Mouse (Mus musculus) duodenum, adult 2 months (tissue): ENCODE data around the gene Rnf168. TPM values are rescaled to one million over a fixed set of nuclear protein-coding genes. Genes with fewer than 3 reads are reported as not detected.

Experiments used
- polyA plus RNA-seq: library from polyadenylated mRNA; depleted of rRNA; stranded (reverse); fragments of >200 nt; gene quantifications from 2 replicates; pipeline ENCODE4 v1.2.3, GENCODE M21; 2012; ENCODE audit warnings: low replicate concordance; rRNA removed

Rnf168 gene
- polyA plus RNA-seq: 3.2 and 3.9 TPM in 2 replicates

DNA sequence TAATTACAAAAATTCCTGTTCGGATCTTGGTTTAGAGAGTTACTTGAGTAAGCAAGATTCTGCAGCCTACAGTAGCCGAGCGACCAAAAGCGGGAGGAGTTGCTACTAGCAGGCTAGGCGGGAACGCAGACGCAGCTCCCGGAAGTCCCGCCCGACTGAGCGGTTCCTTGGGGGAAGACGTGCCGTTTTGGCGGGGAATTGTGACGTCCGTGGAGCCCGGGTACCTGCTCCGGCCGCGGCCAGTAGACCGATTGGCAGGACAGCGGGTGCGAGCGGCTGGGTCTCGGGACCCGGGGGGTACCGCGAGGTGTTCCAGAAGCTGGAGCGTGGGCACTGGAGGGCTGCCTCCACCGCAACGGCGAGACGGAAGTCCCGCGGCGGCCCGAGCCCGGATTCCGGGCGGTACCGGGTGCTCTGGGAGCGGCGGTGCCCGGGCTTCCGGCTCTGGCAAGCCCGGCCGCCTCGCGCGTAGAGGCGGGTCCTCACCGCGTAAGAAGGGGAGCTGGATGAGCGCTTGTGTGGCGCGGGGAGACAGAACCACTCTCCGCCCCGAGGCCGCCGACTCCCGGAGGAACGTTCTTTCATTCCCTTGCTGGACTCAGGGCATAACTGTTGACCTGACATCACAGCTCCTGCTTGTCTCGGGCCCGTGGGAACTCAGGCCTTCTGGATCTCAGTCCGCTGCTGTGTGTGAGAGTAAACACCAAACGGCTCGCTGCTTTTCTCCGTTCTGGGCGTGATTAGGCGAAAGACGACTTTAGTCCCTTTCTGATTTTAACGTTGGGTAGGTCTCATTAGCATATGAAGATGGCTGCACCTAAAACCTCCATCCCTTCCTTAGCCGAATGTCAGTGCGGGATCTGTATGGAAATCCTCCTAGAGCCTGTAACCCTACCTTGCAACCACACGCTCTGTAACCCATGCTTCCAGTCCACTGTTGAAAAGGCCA, at the start of gene Rnf168:
Gene Rnf168, plus strand, starts transcription at position 152 of the 949 bp plus-strand sequence.

DNA sequence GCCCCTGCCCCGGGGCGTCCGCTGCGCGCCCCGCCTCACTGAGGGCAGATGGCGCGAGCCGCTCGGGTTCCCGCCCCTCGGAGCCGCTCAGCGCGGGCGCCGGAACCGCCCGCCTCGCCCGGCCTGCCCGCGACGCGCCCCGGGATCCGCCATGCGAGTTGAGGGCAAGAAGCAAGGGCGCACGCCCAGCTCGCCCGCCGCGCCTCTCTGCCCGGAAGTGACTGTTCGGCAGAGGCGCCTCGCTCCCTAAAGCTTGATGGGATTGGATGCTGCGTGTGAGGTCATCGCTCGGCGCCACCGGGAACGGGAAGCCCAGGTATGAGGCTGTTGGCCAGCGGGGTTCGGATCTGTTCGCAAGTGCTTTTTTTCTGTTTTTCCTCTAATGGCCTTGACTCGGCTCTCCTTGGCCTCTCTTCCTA, 30.3 kb upstream of the Rnf168 start, which contains the start of the genes Fbxo45 and Wdr53:
Gene Fbxo45, minus strand, starts transcription at position 207 of the 419 bp plus-strand sequence.
Gene Wdr53, plus strand, starts transcription at position 276 of the 419 bp plus-strand sequence.

DNA sequence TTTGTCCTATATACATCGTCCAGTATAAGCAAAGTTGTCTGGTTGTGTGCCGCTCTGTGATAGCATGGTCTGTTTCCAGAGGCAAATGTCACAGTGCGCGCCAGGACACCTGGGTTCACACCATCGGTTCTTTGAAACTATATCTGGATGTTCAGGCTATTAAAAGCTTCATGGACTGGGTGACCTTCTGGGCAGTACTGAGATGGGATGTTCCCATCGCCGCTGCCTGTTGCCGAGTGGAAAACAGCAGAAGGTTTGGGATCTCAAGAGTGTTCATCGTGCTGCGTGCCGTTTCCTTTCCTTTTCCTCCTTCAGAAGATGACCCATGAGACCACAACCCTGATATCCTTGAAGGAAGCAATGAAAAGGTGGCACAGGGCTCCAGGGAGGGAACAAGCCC, 6.0 kb upstream of the Rnf168 start, which contains the start of gene Smco1:
Gene Smco1, plus strand, starts transcription at position 178 of the 400 bp plus-strand sequence.

DNA sequence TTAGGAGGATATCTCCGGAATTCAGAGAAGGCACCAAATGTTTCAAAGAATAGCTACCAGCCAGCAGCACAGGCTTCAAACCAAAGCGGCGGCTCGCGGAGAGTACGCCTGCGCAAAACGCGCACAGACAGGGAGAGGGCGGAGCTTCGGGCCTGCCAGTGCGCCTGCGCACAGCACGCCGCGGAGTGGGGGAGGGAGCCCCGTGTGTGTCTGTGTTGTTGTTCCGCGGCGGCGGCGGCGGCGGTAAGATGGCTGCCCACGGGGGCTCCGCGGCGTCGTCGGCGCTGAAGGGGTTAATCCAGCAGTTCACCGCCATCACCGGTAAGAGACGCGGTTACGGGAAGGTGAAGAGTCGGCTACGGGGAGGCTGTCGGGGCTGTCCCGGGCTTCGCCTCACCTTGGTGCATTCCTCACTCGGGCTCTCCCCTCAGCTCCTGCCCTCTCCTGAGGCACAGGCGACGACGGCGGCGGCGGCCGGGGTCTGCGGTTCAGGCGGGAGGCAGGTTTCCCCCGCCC, 54.8 kb downstream of the Rnf168 start, which contains the start of gene Ubxn7:
Gene Ubxn7, plus strand, starts transcription at position 218 of the 516 bp plus-strand sequence.

Other genes starting within 250 kb of the Rnf168 start
- 7.6 and 10.4 TPM in 2 replicates for gene Pak2, start 198.1 kb upstream of the Rnf168 start, polyA plus RNA-seq
- gene Pigx, start 177.7 kb upstream of the Rnf168 start, polyA plus RNA-seq: 48.1 and 53.2 TPM in 2 replicates
- gene Cep19, start 177.7 kb upstream of the Rnf168 start, polyA plus RNA-seq: 17.2 and 29.4 TPM in 2 replicates
- gene Nrros, start 111.9 kb upstream of the Rnf168 start, polyA plus RNA-seq: 6.1 and 6.8 TPM in 2 replicates
- gene Bex6, start 97.6 kb upstream of the Rnf168 start, polyA plus RNA-seq: not detected in 2 replicates
- 1.0 and 1.3 TPM in 2 replicates for gene Fbxo45, start 30.3 kb upstream of the Rnf168 start, polyA plus RNA-seq
- 0.55 and 0.72 TPM in 2 replicates for gene Wdr53, start 30.2 kb upstream of the Rnf168 start, polyA plus RNA-seq
- gene Smco1, start 6.0 kb upstream of the Rnf168 start, polyA plus RNA-seq: not detected in 2 replicates
- 0.50 and 2.0 TPM in 2 replicates for gene Ubxn7, start 54.8 kb downstream of the Rnf168 start, polyA plus RNA-seq
- 0.59 TPM in 1 of 2 replicates, not detected in the other for gene Tm4sf19, start 123.0 kb downstream of the Rnf168 start, polyA plus RNA-seq
- 0.39 and 2.7 TPM in 2 replicates for gene Tctex1d2, start 142.2 kb downstream of the Rnf168 start, polyA plus RNA-seq
- gene Pcyt1a, start 153.5 kb downstream of the Rnf168 start, polyA plus RNA-seq: 43.6 and 55.6 TPM in 2 replicates
- gene Slc51a, start 210.4 kb downstream of the Rnf168 start, polyA plus RNA-seq: 143 and 387 TPM in 2 replicates
- gene Zdhhc19, start 218.8 kb downstream of the Rnf168 start, polyA plus RNA-seq: 0.81 and 1.1 TPM in 2 replicates